Mouse (Mus musculus) B cell, adult 62 days (primary cell): ENCODE measurements around the gene Cenpi. TPM values are rescaled to one million over a fixed set of nuclear protein-coding genes. Genes with fewer than 3 reads are reported as not detected.

Experiments
- total RNA-seq: library from RNA; stranded (reverse); gene quantifications from 4 replicates; pipeline ENCODE4 v1.2.4, GENCODE M21; 2023

The Cenpi gene
- 1.2 to 2.6 TPM (median 1.7 TPM) in 4 replicates for total RNA-seq

GRCm38 (mm10) chrX:134307534-134308274 lies at the start of gene Cenpi:
Gene Cenpi (plus strand): TSS chrX:134308084.

DNA sequence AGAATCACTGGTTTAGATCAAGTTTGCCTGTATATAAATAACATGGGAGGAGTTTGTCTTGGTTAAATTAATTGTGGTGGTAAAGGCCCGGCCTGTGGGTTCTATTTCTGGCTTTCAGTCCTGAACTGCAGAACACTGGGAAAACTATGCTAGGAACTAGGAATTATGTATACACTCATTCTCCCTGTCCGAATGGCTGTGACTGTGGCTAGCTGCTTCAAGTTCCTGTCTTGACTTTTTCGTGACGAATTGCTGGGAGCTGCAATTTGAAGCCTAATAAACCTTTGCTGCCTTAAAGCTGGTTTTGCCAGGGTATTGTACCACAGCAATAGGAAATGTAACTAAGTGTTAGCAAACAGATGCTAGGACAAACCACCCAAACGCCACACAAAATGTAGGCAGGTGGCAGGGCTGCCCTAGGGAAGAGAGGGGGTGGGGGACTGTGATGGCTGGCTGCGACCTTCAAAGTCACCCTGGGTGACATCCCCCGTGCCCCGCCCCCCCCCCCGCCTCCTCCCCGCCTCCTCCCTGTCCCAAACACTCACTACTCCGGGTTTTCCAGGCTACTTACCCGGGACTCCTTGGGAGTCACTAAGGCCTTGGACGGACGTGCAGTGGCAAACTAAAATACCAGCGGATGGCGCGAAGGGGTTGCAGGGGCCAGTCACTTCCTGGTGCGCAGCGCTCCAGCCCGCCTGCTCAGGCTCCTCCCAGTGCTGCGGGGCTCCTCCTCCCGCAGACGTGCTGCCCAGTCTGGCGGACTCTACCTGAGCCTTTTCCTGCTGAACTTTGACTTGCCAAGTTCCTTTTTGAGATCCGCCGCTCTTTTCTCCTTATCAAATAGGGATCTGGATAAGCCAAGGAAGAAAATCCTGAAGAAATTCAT lies 31.4 kb upstream of the Cenpi start, which contains the start of gene Trmt2b:
TSS of gene Trmt2b (minus strand) at position 710 of the 886 bp plus-strand sequence.

GRCm38 (mm10) chrX:134403863-134404583 lies 96.1 kb downstream of the Cenpi start, which contains the start of gene Drp2:
Gene Drp2 (plus strand): TSS chrX:134404551.

Other genes starting within 250 kb of the Cenpi start
- 37.8 to 56.8 TPM (median 51.0 TPM) in 4 replicates for gene Cstf2, start 248.9 kb upstream of the Cenpi start, total RNA-seq
- 23.0 to 29.0 TPM (median 24.8 TPM) in 4 replicates for gene Xkrx, start 146.0 kb upstream of the Cenpi start, total RNA-seq
- gene Arl13a, start 120.6 kb upstream of the Cenpi start, total RNA-seq, result not detected in 4 replicates
- gene Nox1, start 86.1 kb upstream of the Cenpi start, total RNA-seq, result 1.3 to 1.6 TPM (median 1.4 TPM) in 4 replicates
- 27.4 to 32.0 TPM (median 29.4 TPM) in 4 replicates for gene Trmt2b, start 31.1 kb upstream of the Cenpi start, total RNA-seq
- not detected in 4 replicates for gene Tmem35a, start 12.9 kb upstream of the Cenpi start, total RNA-seq
- gene Drp2, start 96.5 kb downstream of the Cenpi start, total RNA-seq, result not detected in 4 replicates
- not detected in 4 replicates for gene Taf7l, start 168.4 kb downstream of the Cenpi start, total RNA-seq
- gene Timm8a1, start 233.8 kb downstream of the Cenpi start, total RNA-seq, result 14.0 to 22.1 TPM (median 19.4 TPM) in 4 replicates